Comparison of ENCODE assay signal across 1 mouse cellular context in the genomic region with DNA sequence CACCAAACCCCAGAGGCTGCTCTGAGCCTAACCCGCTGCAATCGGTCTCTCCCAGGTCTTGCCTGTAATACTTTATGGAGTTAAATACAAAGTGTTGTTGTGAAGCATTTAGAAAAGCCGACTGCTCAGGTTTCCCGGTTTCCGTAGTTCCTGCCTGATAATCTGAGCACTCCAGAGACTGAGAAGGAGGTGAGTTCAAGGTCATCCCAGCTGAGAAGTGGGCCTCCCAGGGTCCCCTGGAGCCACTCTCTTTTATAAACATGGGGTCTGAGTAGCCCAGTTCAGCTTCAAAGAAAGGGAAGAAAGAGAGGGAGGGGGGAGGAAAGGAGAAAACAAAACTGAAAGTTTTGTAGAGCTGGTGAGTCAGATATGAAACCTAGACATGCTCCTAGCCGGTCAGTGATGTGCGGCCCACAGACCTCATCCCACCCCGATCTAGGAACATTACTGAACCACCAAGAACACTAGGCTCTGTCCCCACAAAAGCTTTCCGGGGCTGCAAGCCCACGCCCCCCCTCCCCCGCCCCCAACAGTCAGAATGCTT.
A peak's percentile ranks its signal among the peaks of the same experiment; 100 is the strongest.
TF ChIP-seq lines count a peak whose summit lies in the region.

A gene (plus strand): TSS at position 148 of the 544 bp plus-strand sequence.

TF ChIP-seq in CH12.LX, 34 proteins besides CTCF, POLR2A, EP300 and RAD21 (continued from another document):
- TF ChIP-seq KAT2A (IDR thresholded peaks at IDR 0.05; ENCODE audit: insufficient replicate concordance, low read length) (no peak), BHLHE40 (IDR thresholded peaks at IDR 0.05; ENCODE audit: low read depth, low read length) (no peak), SIN3A (IDR thresholded peaks at IDR 0.05; ENCODE audit: low read length) (0 out of 2 replicates have a peak, but pooled peaks have one; percentile 45)
